Mouse (Mus musculus) left cerebral cortex, adult 18-20 months (tissue): ENCODE results near the gene Begain. TPM values are rescaled to one million over a fixed set of nuclear protein-coding genes. Genes with fewer than 3 reads are reported as not detected.

Experiments used
- DNase-seq, 2 experiments: peaks; one replicate each; pipeline ENCODE4 v3.0.0; 2021 to 2022; ENCODE audit warnings: low spot score in 2 of 2, mixed read lengths in 1 of 2
- total RNA-seq, 2 experiments: library from RNA; stranded (reverse); gene quantifications; 2 replicates each; pipeline ENCODE4 v1.2.3; 2021

Begain gene
- total RNA-seq, 2 experiments from 2014 or later: 137 to 141 TPM

GRCm38 (mm10) chr12:108982684-108982960, 85.4 kb downstream of the Begain start:
- no peak for DNase-seq

Other genes starting within 250 kb of the Begain start
- 10 to 100 TPM; 14.3 to 15.3 TPM for gene Slc25a29, start 232.3 kb downstream of the Begain start, total RNA-seq
- 1 to 10 TPM; 8.6 to 9.1 TPM for gene Slc25a47, start 232.2 kb downstream of the Begain start, total RNA-seq
- gene Wdr25, start 174.6 kb downstream of the Begain start, total RNA-seq: 10 to 100 TPM; 11.0 to 12.4 TPM
- 10 to 100 TPM; 88.5 to 95.1 TPM for gene Wars, start 174.0 kb downstream of the Begain start, total RNA-seq